Mouse (Mus musculus): Measurements from ENCODE around the gene Cluh.

The Cluh gene

GRCm38 (mm10) chr11:74649095-74649646 is at the start of gene Cluh:
TSS of gene Cluh (plus strand) at chr11:74649495.
- DNase-seq: peak; percentile 99

GRCm38 (mm10) chr11:74602286-74602685 is 47.0 kb upstream of the Cluh start:
- no peak for DNase-seq

- no peak for DNase-seq
These were observed 39.2 kb upstream of the Cluh start for GRCm38 (mm10) chr11:74610068-74610467.

DNA sequence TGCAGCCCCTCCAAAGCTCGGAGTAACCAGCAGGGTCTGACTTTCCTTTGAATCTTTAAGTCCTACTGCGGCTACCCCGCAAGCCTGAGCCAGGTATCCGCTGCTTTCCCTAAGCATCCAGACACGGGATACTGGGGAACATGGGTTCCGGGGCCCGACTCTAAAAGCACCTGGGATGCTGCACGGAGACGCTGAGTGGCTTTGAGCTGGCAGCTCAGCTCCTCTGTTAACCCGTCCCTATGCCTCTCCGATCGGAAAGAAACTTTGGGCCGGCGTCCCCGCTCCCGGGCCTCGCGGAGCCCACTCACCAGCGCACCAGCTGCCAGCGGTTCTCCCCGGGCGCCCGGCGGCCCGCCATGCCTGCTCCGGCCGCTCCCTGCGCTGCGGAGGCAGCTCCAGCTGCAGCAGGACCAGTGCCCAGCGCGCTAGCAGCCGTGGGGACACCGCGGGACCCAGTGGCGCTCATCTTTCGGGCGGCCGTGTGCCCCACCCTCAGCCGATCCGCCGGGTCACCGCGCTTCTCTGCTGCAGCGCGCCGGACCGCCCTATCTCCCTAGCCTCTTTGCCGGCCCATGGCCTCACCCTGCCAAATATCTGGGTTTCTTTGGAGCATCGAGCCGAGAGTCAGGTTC is 38.6 kb upstream of the Cluh start, which contains the start of gene Rap1gap2:
Gene Rap1gap2, minus strand, starts transcription at position 371 of the 632 bp plus-strand sequence.
- DNase-seq: no peak

DNA sequence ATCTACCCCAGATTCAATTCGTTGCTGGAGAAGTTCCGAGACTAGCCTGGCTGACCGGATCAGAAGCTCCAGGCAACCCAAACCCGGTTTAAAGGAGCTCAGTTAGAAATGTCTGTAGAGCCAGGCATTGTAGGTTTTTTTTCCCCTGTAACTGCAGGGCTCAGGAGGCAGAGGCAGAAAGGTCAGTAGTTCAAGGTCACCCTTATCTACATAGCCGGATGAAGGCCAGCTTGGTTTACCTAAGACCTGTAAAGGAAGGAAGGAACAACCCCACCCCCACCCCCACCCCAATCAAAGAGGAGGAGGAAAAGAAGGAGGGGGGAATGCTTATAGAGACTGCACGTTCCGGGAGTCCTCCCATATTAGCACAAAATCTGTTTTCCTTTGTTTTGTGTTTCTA is 37.9 kb upstream of the Cluh start:
- no peak for DNase-seq

DNA sequence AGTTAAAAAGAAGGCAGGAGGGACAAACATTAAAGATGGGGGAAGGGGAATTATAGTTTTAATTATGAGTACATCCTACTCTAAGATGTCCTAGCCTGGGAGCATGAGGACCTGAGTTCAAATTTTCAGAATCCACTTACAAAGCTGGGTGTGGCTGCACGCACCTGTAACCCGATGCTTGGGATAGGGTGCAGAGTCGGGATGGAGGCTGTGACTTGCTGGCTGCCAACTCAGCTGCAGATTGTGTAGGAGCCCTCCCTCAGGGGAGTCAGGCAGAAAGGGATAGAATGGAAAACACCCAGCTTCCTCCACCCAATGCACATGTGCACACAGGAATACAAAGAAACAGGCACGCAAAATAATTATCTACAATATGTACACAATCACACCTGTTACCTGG is 35.9 kb upstream of the Cluh start:
- no peak for DNase-seq

DNA sequence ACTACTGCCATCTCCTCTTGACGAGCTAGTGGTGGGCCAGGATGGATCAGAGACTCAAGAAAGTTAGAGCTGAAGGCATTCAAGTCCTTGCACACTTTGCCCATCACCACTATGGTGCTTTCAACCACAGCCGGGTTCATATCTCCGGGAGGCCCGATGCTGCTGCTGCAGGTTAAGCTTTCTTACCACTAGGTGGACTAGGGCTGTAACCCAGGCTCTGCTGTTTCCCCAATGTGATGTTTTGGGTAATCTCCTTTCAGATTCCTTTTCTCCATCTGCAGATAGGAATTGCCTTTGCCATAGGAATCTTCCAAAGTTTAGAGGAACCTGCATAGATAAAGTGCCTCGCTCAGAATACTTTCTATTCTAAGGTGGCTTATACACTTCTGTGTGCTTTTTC is 33.7 kb upstream of the Cluh start:
- no peak for DNase-seq

GRCm38 (mm10) chr11:74619201-74619955 is 29.9 kb upstream of the Cluh start, which contains the start of gene Ccdc92b:
TSS of gene Ccdc92b (plus strand) at chr11:74619605.
- peak; percentile 51 to 83 for DNase-seq

- no peak for DNase-seq
These were observed 29.4 kb upstream of the Cluh start for GRCm38 (mm10) chr11:74619956-74620300.

DNA sequence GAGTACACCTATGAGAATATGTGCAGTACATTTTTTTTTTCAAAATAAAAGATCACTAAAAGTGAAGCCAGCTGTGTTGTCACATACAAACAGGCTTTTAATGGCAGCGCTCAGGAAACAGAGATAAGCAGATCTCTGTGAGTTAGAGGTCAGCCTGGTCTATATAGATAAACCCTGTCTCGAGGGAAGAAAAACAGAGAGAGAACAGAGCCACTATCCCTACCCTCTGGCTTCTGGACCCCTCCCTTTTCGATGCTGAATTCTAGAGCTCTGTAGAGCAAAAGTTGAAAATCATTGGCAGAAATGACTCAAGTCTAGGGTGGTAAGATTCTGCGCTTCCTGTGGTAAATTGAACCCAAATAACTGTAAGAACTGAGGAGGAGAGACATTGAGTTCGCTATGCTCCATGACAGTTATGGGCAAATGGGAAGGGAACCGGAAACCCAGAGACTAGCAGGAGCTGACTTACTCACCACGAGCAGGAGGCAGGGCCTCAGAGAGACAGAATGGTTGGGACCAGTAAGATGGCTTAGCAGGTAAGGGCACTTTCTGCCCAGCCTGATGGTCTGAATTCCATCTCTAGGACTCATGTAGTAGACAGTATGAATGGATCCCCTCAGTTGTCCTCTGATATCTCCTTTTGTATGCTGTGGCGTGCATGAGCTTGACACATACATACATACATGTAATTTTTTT is 27.2 kb upstream of the Cluh start:
- no peak for DNase-seq

- DNase-seq: peak; percentile 69 to 87
These were observed 25.6 kb upstream of the Cluh start for GRCm38 (mm10) chr11:74623693-74624092.

GRCm38 (mm10) chr11:74625333-74625732 is 24.0 kb upstream of the Cluh start:
- no peak for DNase-seq

DNA sequence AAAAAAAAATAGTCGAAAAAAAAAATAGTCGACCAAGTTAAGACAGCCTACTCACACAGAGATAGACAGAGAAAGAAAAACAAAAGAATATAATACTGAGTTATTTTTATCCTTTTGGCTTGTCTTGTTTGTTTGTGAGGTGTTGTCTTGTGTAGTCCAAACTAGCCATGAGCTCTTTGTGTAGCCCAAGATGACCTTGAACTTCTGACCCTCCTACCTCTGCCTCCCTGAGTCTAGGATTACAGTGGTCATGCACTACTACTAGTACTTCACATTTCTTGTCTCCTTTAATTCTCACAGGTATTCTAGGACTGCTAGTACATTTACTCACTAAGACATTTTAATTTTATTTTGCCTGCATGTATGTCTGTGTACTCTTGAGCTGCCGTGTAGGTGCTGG is 21.8 kb upstream of the Cluh start:
- DNase-seq: no peak

DNA sequence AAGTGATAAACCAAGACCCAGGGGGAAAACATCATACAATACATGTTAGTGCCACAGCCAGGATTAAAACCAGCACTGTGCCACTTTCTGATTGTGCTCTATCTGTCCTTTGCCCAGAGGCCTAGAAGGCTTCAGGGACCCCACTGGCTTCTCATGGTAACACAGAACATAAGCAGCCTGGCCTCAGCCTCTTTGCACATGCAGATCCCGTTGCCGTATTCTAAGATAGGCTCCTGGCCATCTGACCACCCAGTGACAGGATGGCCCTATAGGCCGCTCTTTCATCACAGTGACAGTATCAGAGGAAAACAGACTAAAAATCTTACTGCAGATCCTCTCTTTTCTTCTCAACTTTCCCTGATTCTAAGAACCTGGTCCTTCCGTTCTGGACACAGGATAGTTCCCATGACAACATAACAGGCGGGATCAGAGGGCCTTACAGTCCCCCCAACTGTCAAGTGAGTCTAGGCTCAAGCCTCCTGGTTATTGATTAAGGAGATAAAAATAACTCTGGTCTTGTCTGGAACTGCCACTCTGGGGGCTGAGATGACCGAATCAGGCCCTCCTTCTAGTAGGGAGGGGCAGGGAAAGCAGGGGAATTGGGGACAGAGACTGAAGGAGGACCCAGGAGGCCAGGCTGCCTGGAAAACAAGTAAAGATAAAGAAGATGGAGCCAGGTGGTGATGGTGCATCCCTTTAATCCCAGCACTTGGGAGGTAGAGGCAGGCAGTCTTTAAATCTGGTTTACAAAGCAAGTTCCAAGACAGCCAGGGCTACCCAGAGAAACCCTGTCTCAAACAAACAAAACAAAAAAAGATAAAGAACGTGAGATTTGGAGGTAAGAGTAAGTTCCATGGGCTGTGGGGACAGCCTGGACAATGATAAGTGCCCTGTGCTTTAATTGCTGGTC is 17.2 kb upstream of the Cluh start:
- DNase-seq: no peak

- DNase-seq: peak; percentile 51 to 68
These were observed 14.6 kb upstream of the Cluh start for GRCm38 (mm10) chr11:74634490-74635275.

GRCm38 (mm10) chr11:74637486-74637885 is 11.8 kb upstream of the Cluh start:
- DNase-seq: no peak

DNA sequence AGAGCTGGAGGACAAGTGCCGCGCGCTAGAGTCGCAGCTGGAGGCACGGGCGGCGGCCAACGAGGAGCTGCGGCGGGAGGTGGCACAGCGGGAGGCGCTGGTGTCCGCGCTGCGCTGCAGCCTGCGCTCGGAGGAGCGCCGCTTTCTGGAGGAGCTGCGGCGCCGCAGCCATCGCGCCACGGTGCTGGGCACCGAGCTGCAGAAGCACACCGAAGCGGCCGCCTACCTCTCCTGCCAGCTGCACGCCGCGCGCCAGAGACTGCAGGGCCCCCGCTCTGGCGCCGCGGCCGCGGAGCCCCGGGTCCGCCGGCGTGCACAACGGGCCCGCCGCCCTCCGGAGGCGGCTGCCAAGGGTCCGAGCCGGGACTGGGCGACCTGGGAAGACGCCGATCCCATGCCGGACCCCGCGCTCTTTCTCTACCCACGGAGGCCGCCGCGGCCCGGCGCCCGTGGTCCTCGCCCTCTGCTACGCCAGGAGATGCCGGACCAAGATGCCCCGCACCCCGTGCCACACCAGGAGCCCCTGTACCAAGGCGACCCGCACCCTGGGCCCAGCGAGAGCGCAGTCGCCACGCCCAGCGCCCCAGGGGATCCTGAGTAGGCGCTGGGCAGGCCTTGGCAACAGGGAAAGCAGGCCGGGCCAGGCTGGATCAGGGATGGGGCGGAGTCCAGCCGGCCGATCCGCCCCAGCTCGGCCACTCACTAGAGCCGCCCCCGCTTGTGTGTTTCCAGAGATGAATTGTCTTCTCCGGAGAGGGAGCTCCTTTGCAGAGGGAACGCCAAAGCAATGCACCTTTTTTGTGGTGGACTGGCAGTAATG is 11.1 kb upstream of the Cluh start:
- DNase-seq: peak; percentile 84 to 85

- no peak for DNase-seq
These were observed 10.4 kb upstream of the Cluh start for GRCm38 (mm10) chr11:74638791-74639411.

GRCm38 (mm10) chr11:74639628-74640027 is 9.7 kb upstream of the Cluh start:
- DNase-seq: no peak

DNA sequence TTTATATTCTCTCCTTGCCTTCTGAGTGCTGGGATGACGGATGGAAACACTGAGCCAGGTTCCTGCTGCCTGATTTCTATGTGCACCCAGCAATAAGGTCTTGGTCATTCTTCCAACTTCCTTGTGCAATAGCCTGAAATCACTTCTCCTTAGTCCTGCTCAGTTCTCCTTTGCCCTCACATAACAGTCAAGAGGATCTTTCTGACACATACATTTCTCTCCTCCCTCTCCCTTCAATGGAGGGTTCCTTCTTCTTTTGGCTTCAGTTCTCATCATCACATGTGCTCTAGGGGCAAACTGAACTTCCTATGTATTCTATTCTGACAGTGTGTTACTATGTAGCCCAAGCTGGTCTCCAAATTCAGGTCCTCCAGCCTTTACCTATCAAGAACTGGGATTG is 1.3 kb upstream of the Cluh start:
- DNase-seq: no peak
